Mouse (Mus musculus): ENCODE results near the gene Kdr.

The Kdr gene

GRCm38 (mm10) chr5:75978374-75979100, at the start of gene Kdr:
Gene Kdr, minus strand, starts transcription at chr5:75978458.
- DNase-seq (ENCODE audit: low spot score in 2 of 2): peak; percentile 31 to 41

- DNase-seq (ENCODE audit: low spot score in 2 of 2): no peak
Observed at GRCm38 (mm10) chr5:76026805-76027204, 48.5 kb upstream of the Kdr start.

- DNase-seq (ENCODE audit: low spot score in 2 of 2): no peak
Observed at GRCm38 (mm10) chr5:76025996-76026665, 47.9 kb upstream of the Kdr start.

GRCm38 (mm10) chr5:76023011-76023773, 44.9 kb upstream of the Kdr start:
- DNase-seq (ENCODE audit: low spot score in 2 of 2): no peak

GRCm38 (mm10) chr5:76022436-76022835, 44.2 kb upstream of the Kdr start:
- no peak for DNase-seq (ENCODE audit: low spot score in 2 of 2)

GRCm38 (mm10) chr5:76018321-76018720, 40.1 kb upstream of the Kdr start:
- DNase-seq (ENCODE audit: low spot score in 2 of 2): no peak

- no peak for DNase-seq (ENCODE audit: low spot score in 2 of 2)
Observed at GRCm38 (mm10) chr5:76016086-76016485, 37.8 kb upstream of the Kdr start.

- DNase-seq (ENCODE audit: low spot score in 2 of 2): no peak
Observed at GRCm38 (mm10) chr5:76013881-76014431, 35.7 kb upstream of the Kdr start.

- no peak for DNase-seq (ENCODE audit: low spot score in 2 of 2)
Observed at GRCm38 (mm10) chr5:76006403-76006802, 28.1 kb upstream of the Kdr start.

GRCm38 (mm10) chr5:75990212-75990611, 12.0 kb upstream of the Kdr start:
- DNase-seq (ENCODE audit: low spot score in 2 of 2): no peak

- no peak for DNase-seq (ENCODE audit: low spot score in 2 of 2)
Observed at GRCm38 (mm10) chr5:75987530-75987929, 9.3 kb upstream of the Kdr start.

GRCm38 (mm10) chr5:75980521-75981311, 2.5 kb upstream of the Kdr start:
- DNase-seq (ENCODE audit: low spot score in 2 of 2): no peak

- no peak for DNase-seq (ENCODE audit: low spot score in 2 of 2)
Observed at GRCm38 (mm10) chr5:75979108-75979507, 850 bp upstream of the Kdr start.

- DNase-seq (ENCODE audit: low spot score in 2 of 2): peak in 1 of 2 experiments; percentile 16
Observed at GRCm38 (mm10) chr5:75977441-75978373, 551 bp downstream of the Kdr start.

- no peak for DNase-seq (ENCODE audit: low spot score in 2 of 2)
Observed at GRCm38 (mm10) chr5:75976696-75977095, 1.6 kb downstream of the Kdr start.

- no peak for DNase-seq (ENCODE audit: low spot score in 2 of 2)
Observed at GRCm38 (mm10) chr5:75975398-75975797, 2.9 kb downstream of the Kdr start.

GRCm38 (mm10) chr5:75974543-75975130, 3.6 kb downstream of the Kdr start:
- no peak for DNase-seq (ENCODE audit: low spot score in 2 of 2)

- no peak for DNase-seq (ENCODE audit: low spot score in 2 of 2)
Observed at GRCm38 (mm10) chr5:75969887-75970286, 8.4 kb downstream of the Kdr start.

- DNase-seq (ENCODE audit: low spot score in 2 of 2): no peak
Observed at GRCm38 (mm10) chr5:75962558-75962957, 15.7 kb downstream of the Kdr start.
